Comparison of ENCODE assay signal across 20 mouse cellular contexts in the genomic region with DNA sequence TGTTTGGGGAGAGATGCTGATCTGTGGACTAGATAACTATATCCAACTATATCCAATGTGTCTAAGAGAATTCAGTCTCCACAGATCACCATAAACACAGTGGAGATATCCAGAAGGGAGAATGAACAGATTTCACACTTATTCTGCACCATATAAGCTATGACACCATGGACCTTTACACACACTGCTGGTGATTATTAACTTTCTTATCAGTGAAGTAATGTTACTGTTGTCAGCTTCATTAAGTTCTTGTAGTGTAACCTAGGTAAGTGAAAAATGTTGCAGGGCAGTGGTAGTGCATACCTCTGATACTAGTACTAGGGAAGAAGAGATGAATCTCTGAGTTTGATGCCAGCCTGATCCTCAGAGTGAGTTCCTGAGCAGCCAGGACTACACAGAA.
"Had no signal": no experiment of that assay in that cellular context is flagged by ENCODE, and none has a peak within 500 bp of the region (broad histone marks: within the 10 kb centered on the region; RNA-seq: fewer than 3 reads in every experiment).

No protein-coding gene starts in this region.

- H3K4me1 ChIP-seq: liver, embryonic 12.5 days; lung, embryonic 15.5 days; midbrain, embryonic 12.5 days; neural tube, embryonic 13.5 days; neural tube, embryonic 15.5 days; stomach, embryonic 15.5 days had no signal

- H3K9ac ChIP-seq: liver, embryonic 12.5 days; liver, embryonic 14.5 days; lung, embryonic 15.5 days; midbrain, embryonic 12.5 days; neural tube, embryonic 13.5 days; neural tube, embryonic 15.5 days; stomach, embryonic 15.5 days had no signal

- H3K27me3 ChIP-seq: liver, embryonic 12.5 days; lung, embryonic 15.5 days; megakaryocyte, embryonic 14.5 days; midbrain, embryonic 12.5 days; neural tube, embryonic 13.5 days; neural tube, embryonic 15.5 days; stomach, embryonic 15.5 days had no signal

- ATAC-seq: liver, embryonic 12.5 days; lung, postnatal 0 days; midbrain, embryonic 16.5 days had no signal

- H3K9me3 ChIP-seq: liver, embryonic 12.5 days; lung, embryonic 15.5 days; megakaryocyte, embryonic 14.5 days; midbrain, embryonic 12.5 days; neural tube, embryonic 13.5 days; neural tube, embryonic 15.5 days; stomach, embryonic 15.5 days had no signal

- DNase-seq: lung, adult 2 months; lung, postnatal 14 days; lung, postnatal 36 days; midbrain, embryonic 14.5 days; right cerebral cortex, postnatal 25 days; right cerebral cortex, postnatal 4 days; thymus, postnatal 14 days; thymus, postnatal 36 days had no signal

- H3K4me2 ChIP-seq: liver, embryonic 12.5 days; lung, embryonic 15.5 days; midbrain, embryonic 12.5 days; neural tube, embryonic 13.5 days; neural tube, embryonic 15.5 days; stomach, embryonic 15.5 days had no signal

- H3K27ac ChIP-seq: liver, embryonic 12.5 days; liver, embryonic 14.5 days; lung, embryonic 15.5 days; macrophage; midbrain, embryonic 12.5 days; neural tube, embryonic 13.5 days; neural tube, embryonic 15.5 days; stomach, embryonic 15.5 days had no signal

- H3K4me3 ChIP-seq: liver, embryonic 12.5 days; lung, embryonic 15.5 days; megakaryocyte, embryonic 14.5 days; midbrain, embryonic 12.5 days; myocyte; neural tube, embryonic 13.5 days; neural tube, embryonic 15.5 days; stomach, embryonic 15.5 days had no signal
